ENCODE assay signal across 27 mouse cellular contexts in the genomic region with DNA sequence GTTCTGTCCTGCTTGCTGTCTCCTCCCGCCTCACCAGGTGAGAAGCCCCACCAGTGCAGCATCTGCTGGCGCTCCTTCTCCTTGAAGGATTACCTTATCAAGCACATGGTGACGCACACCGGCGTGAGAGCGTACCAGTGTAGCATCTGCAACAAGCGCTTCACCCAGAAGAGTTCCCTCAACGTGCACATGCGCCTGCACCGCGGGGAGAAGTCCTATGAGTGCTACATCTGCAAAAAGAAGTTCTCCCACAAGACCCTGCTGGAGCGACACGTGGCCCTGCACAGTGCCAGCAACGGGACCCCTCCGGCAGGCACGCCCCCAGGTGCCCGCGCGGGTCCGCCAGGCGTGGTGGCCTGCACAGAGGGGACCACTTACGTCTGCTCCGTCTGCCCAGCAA. TPM values are rescaled to one million over a fixed set of nuclear protein-coding genes. Genes with fewer than 3 reads are reported as not detected.
DNase-seq lines count a peak whose midpoint lies in the region; TF ChIP-seq lines count a peak whose summit lies in the region.
"Had no signal": no experiment of that assay in that cellular context is flagged by ENCODE, and none has a peak within 500 bp of the region (broad histone marks: within the 10 kb centered on the region; RNA-seq: fewer than 3 reads in every experiment).

No protein-coding gene starts in this region.

- TF ChIP-seq CTCF in layer of hippocampus, adult 2 months (conservative IDR thresholded peaks at IDR 0.05) = no peak
- no peak for TF ChIP-seq CTCF in E14TG2a.4 (conservative IDR thresholded peaks at IDR 0.05; ENCODE audit: low read length)

- H3K27ac ChIP-seq in layer of hippocampus, adult 2 months = peak overlapping the region; percentile 67; the same call in 1 of the 2 replicates
- H3K27ac ChIP-seq in ES-E14 (ENCODE audit: insufficient read depth, low read depth, low read length, poor library complexity, severe bottlenecking) = no peak overlapping the region
- H3K27ac ChIP-seq in limb, embryonic 10.5 days = 0 out of 2 replicates have a peak overlapping the region, but pooled peaks have one; percentile 42
- H3K27ac ChIP-seq: heart, adult 2 months; hindbrain, embryonic 15.5 days; midbrain, embryonic 12.5 days; neural tube, embryonic 15.5 days had no signal

- H3K27me3 ChIP-seq in E14TG2a.4 (ENCODE audit: insufficient read depth, low read length) = peaks cover 9% of the 10 kb centered on the region
- H3K27me3 ChIP-seq in limb, embryonic 10.5 days (ENCODE audit: low read depth, poor library complexity, severe bottlenecking) = no peaks in the 10 kb centered on the region
- H3K27me3 ChIP-seq: hindbrain, embryonic 15.5 days; midbrain, embryonic 12.5 days; neural tube, embryonic 15.5 days had no signal

- peaks cover 35% of the 10 kb centered on the region for H3K4me1 ChIP-seq in E14TG2a.4 (replicated peaks; ENCODE audit: low read depth, low read length)
- H3K4me1 ChIP-seq in ES-E14 (ENCODE audit: control insufficient read depth in 2 of 2, insufficient read depth in 2 of 2, low read length in 2 of 2, poor library complexity in 1 of 2) = peaks cover 4 to 7% of the 10 kb centered on the region in 2 experiments; a peak in 2 of 4 replicates
- peaks cover 43% of the 10 kb centered on the region for H3K4me1 ChIP-seq in limb, embryonic 10.5 days
- H3K4me1 ChIP-seq: hindbrain, embryonic 15.5 days had no signal

- in situ Hi-C loops in ES-E14 (cut with MboI; ENCODE audit: low sequenced_read_pairs in 2 of 2, unreplicated experiment in 2 of 2) = no loop called here

- no peak for DNase-seq in layer of hippocampus, adult 2 months (ENCODE audit: low spot score in 2 of 2)
- no peak for DNase-seq in layer of hippocampus, adult 11-12 months (ENCODE audit: low spot score)
- no peak for DNase-seq in ES-E14 (ENCODE audit: low read depth, low spot score)
- DNase-seq in limb, embryonic 10.5 days (ENCODE audit: low spot score) = no peak
- no peak for DNase-seq in layer of hippocampus, postnatal 14 days (ENCODE audit: low spot score in 2 of 2)
- no peak for DNase-seq in retina, embryonic 14.5 days (ENCODE audit: low spot score)
- DNase-seq: adrenal gland, postnatal 36 days; cerebellum, adult 2 months; gastrocnemius, postnatal 10 days; heart, adult 2 months; heart, postnatal 4 days; liver; right cerebral cortex, postnatal 14 days; spleen, adult 18-20 months; thymus, adult 18-20 months had no signal

- WGBS in limb, embryonic 10.5 days = 92% methylated on average over 23 of the region's 23 CpGs

- H3K36me3 ChIP-seq in E14TG2a.4 (ENCODE audit: insufficient read depth, low read length) (no peaks in the 10 kb centered on the region), ES-E14 (ENCODE audit: control insufficient read depth, insufficient read depth, low read length, poor library complexity, severe bottlenecking) (no peaks in the 10 kb centered on the region)
- H3K36me3 ChIP-seq in limb, embryonic 10.5 days = no peaks in the 10 kb centered on the region

- H3K4me3 ChIP-seq in layer of hippocampus, adult 2 months = no peak overlapping the region
- peak overlapping the region; percentile 62; the same call in 1 of the 2 replicates for H3K4me3 ChIP-seq in E14TG2a.4 (replicated peaks; ENCODE audit: low read length)
- H3K4me3 ChIP-seq in ES-E14 (ENCODE audit: insufficient read depth in 1 of 2, low read depth in 1 of 2, low read length in 2 of 2, poor library complexity in 1 of 2, severe bottlenecking in 1 of 2) = peak overlapping the region in 1 of 2 experiments; percentile 31; a peak in 1 of 4 replicates
- no peak overlapping the region for H3K4me3 ChIP-seq in limb, embryonic 10.5 days
- H3K4me3 ChIP-seq: heart, adult 2 months; hindbrain, embryonic 15.5 days; midbrain, embryonic 12.5 days; neural tube, embryonic 15.5 days had no signal

- peak overlapping the region; percentile 5; the same call in 1 of the 2 replicates for H3K9ac ChIP-seq in ES-E14 (ENCODE audit: insufficient read depth, low read depth, low read length, poor library complexity, severe bottlenecking)
- H3K9ac ChIP-seq: hindbrain, embryonic 15.5 days; midbrain, embryonic 12.5 days; neural tube, embryonic 15.5 days had no signal

- H3K9me3 ChIP-seq in E14TG2a.4 (ENCODE audit: low read length) (no peaks in the 10 kb centered on the region), ES-E14 (ENCODE audit: control insufficient read depth, insufficient read depth, low read depth, low read length) (no peaks in the 10 kb centered on the region)
- H3K9me3 ChIP-seq in limb, embryonic 10.5 days (replicated peaks) = no peaks in the 10 kb centered on the region
- H3K9me3 ChIP-seq: hindbrain, embryonic 15.5 days; midbrain, embryonic 12.5 days; neural tube, embryonic 15.5 days had no signal

TF ChIP-seq in ES-E14, 5 proteins besides CTCF, POLR2A, EP300 and RAD21:
- TF ChIP-seq HCFC1 (IDR thresholded peaks at IDR 0.05; ENCODE audit: borderline replicate concordance, insufficient read depth, low read length) (no peak), CHD2 (IDR thresholded peaks at IDR 0.05; ENCODE audit: low read depth, low read length) (no peak)

RNA-seq across cellular contexts. Expression of a gene that starts 45.7 kb away (rescaled TPM):
- not detected for total RNA-seq in layer of hippocampus, adult 2 months (2021)
- total RNA-seq in ES-E14 (2012; rRNA removed) = 0.40 TPM in 1 of 2 replicates, not detected in the other
- polyA plus RNA-seq in limb, embryonic 10.5 days (2016; fragmentation: Nextera tagmentation; extraction: Ambion mirVana) = not detected in 2 replicates
- total RNA-seq in layer of hippocampus, postnatal 14 days (2021) = not detected
- total RNA-seq: adrenal gland, postnatal 36 days; gastrocnemius, postnatal 10 days; heart, adult 2 months; heart, postnatal 4 days; layer of hippocampus, adult 18-20 months; left cerebral cortex, postnatal 36 days had no signal
- polyA plus RNA-seq: cerebellum, adult 2 months; embryonic facial prominence, embryonic 14.5 days; heart, embryonic 14.5 days; hindbrain, embryonic 15.5 days; intestine, embryonic 16.5 days; kidney, embryonic 16.5 days; liver, embryonic 16.5 days; lung, postnatal 0 days; neural tube, embryonic 15.5 days had no signal
